Mouse (Mus musculus) lung, embryonic 15.5 days (tissue): ENCODE measurements around the gene Slc25a23. TPM values are rescaled to one million over a fixed set of nuclear protein-coding genes. Genes with fewer than 3 reads are reported as not detected.

Experiments
- ATAC-seq: fragments of 200-750 bp; cut with Nextera tagmentation; 2 replicates; pipeline ENCODE4 v1.8.0; 2017; ENCODE audit warnings: moderate number of reproducible peaks, borderline replicate concordance; ENCODE audit not compliant: low FRiP score, low TSS enrichment; ENCODE audit errors: extremely low read depth
- H3K27ac ChIP-seq: fragments of 300-500 bp; sonication (generic); 2 replicates; pipeline ENCODE4 v1.5.1; 2015; ENCODE audit warnings: moderate library complexity, mild to moderate bottlenecking, inconsistent platforms
- H3K27me3 ChIP-seq: fragments of 300-500 bp; sonication (generic); 2 replicates; pipeline ENCODE4 v1.6.1; 2015; ENCODE audit warnings: inconsistent platforms
- H3K36me3 ChIP-seq: fragments of 300-500 bp; sonication (generic); 2 replicates; pipeline ENCODE4 v1.6.1; 2015; ENCODE audit warnings: inconsistent platforms
- H3K4me1 ChIP-seq: fragments of 300-500 bp; sonication (generic); 2 replicates; pipeline ENCODE4 v1.6.1; 2015; ENCODE audit warnings: inconsistent platforms
- H3K4me2 ChIP-seq: fragments of 300-500 bp; sonication (generic); 2 replicates; pipeline ENCODE4 v1.6.1; 2015; ENCODE audit warnings: inconsistent platforms, mild to moderate bottlenecking, moderate library complexity
- H3K4me3 ChIP-seq: fragments of 300-500 bp; sonication (generic); 2 replicates; pipeline ENCODE4 v1.5.1; 2015; ENCODE audit warnings: mild to moderate bottlenecking, inconsistent platforms
- H3K9ac ChIP-seq: fragments of 300-500 bp; sonication (generic); 2 replicates; pipeline ENCODE4 v1.6.1; 2015; ENCODE audit warnings: inconsistent platforms
- H3K9me3 ChIP-seq: fragments of 300-500 bp; sonication (generic); 2 replicates; pipeline ENCODE4 v1.6.1; 2016; ENCODE audit warnings: inconsistent platforms
- WGBS: fragments of 180-500 bp; shearing (Covaris S2); methylation state at CpG from one replicate; pipeline ENCODE4 v1.1.7; 2015; 5-methylcytosine and 5-hydroxymethylcytosine counted together
- polyA plus RNA-seq: library from polyadenylated mRNA; unstranded; fragments of >200 nt; fragmentation: Nextera tagmentation; extraction: Ambion mirVana; gene quantifications from 2 replicates; pipeline ENCODE4 v1.2.1, GENCODE M21; 2015

Slc25a23 gene
- polyA plus RNA-seq, 1 experiment from 2014 or later, result 9.5 TPM

DNA sequence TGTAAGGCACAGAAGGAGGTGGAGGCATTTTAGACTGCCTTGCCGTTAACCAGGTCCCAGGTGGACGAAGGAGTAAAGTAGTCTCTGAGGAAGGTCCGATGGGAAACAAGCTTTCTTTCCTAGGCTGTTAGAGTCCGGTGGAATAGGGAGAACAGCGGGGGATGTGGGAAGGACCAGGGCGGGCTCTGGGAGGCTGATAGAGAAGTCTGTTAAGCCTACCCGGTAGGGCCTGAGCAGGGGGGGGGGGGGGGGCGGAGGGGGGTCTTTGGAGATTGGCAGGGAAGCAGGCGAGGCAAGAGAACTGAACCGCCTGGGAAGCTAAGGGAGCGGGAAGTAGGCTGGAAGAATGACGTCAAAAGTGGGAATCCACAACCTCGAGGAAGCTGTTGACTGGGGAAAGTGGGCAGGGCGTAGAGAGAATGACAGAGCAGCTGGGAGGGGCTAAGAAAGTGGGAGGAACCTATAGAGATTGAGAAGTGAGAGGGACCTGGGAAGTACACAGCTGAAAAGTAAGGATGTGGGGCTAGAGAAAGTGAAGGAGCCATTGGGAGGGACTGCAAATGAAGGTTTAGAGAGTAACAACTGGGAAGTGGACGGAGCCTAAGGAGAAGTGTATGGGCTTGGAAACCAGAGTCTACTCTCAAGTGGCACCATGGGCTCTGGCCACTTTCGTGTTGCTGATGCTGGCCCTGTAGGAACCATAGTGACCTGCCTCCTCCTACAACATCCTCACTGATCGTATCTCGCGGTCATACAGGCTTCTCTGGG, 36.4 kb upstream of the Slc25a23 start:
- ATAC-seq, result peak; percentile 80; the same call in 1 of the 2 replicates
- Histone ChIP-seq H3K9me3 (no peaks in the 10 kb centered on the region), H3K4me1 (peaks cover 9% of the 10 kb centered on the region), H3K27me3 (no peaks in the 10 kb centered on the region), H3K27ac (no peak overlapping the region), H3K9ac (no peak overlapping the region), H3K4me2 (peak overlapping the region; percentile 54), H3K36me3 (no peaks in the 10 kb centered on the region), H3K4me3 (peak overlapping the region; percentile 17)
- whole genome bisulfite sequencing, result 2% methylated on average over 18 of the region's 19 CpGs

DNA sequence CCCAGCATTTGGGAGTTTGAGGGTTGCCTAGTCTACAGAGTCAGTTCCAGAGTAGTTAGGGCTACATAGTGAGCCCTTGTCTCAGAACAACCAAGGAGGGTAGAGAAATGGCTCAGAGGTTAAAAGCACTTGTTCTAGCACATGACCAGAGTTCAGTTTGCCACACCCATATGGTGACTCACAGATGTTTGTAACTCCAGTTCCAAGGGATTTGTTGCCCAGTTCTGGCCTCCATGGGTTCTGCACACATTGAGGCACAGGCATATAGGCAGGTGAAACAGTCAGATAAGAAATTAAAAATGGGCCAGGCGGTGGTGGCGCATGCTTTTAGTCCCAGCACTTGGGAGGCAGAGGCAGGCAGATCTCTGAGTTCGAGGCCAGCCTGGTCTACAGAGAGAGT, 34.6 kb upstream of the Slc25a23 start:
- Histone ChIP-seq H3K9me3 (no peaks in the 10 kb centered on the region), H3K4me2 (no peak overlapping the region), H3K27me3 (no peaks in the 10 kb centered on the region), H3K4me3 (no peak overlapping the region), H3K36me3 (no peaks in the 10 kb centered on the region), H3K27ac (no peak overlapping the region), H3K4me1 (peaks cover 9% of the 10 kb centered on the region), H3K9ac (no peak overlapping the region)
- WGBS, result 87% methylated on average over 3 of the region's 3 CpGs
- no peak for ATAC-seq

DNA sequence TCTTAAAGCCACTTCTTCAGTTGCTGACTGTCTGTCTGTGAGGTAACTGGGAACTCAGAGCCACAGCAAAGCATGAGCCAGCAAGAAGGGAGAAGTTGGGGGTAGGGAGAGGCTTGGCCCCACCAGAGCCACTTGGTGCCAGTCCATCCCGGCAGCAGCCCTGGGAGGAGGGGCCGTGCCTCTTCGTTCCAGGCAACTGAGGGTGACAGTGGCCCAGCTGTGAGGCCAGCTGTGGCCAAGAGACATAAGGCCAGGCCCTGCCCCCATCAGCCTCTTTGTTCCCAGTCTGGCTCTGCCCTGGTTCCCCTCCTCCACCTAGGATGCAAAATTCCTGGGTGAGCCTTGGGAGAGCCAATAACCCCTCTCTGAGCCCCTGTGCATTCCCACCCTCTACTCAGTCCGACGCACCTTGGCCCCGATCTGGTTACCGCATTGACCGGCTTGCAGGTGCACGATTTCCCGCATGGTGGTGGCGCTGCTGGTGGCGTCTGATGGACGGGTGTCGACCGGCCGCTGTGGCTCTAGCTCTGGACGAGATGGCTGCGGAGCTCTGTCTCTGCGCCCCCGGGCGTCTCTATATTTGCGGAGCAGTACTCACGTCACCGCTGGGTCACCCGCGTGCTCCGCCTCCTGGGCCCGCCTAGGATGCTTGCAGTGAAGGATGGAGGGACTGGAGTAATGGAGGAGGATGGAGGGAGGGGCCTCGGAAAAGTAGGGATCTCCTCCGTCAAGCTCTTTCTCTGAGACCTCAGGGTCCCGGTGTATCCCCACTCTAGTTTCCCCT, 27.6 kb upstream of the Slc25a23 start, which contains the start of gene Tubb4a:
Tubb4a (minus strand) TSS at position 734 of the 784 bp plus-strand sequence.
- peak within 1 kb of the TSS; percentile 21; the same call in 1 of the 2 replicates for H3K9ac ChIP-seq

DNA sequence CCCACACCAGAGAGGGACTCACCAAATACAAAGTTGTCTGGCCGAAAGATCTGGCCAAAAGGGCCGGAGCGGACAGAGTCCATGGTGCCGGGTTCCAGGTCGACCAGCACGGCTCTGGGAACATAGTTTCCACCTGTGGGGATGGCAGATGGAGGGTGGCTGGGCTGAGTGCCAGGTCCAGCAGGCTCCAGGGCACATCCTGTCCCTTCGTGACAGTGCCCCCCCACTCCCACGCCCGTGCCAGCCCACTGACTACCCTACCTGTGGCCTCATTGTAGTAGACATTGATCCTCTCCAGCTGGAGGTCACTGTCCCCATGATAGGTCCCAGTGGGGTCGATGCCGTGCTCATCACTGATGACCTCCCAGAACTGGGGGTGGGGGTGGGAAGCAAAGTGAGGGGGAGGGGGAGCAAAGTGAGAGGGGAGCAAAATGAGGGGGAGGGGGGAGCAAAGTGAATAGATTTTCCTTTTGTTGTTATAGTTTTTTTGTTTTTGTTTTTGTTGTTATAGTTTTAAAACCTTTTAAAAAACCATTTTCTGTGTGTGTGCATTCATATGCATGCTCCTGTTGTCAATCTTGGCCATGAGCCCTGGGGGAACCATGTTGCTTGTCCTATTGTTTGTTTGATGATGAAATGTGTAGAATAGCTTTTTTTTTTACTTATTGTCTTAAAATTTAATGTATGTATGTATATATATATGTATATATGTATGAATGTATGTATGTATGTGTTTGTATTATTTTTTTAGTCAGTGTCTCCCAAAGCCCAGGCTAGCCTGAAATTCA, 26.5 kb upstream of the Slc25a23 start:
- no peaks in the 10 kb centered on the region for H3K9me3 ChIP-seq
- H3K27me3 ChIP-seq, result peaks cover 11% of the 10 kb centered on the region; the same call in 1 of the 2 replicates
- H3K9ac ChIP-seq, result no peak overlapping the region
- no peak overlapping the region for H3K27ac ChIP-seq
- H3K4me1 ChIP-seq, result peaks cover 10% of the 10 kb centered on the region
- no peak overlapping the region for H3K4me3 ChIP-seq
- no peak for ATAC-seq
- 79% methylated on average over 11 of the region's 11 CpGs for WGBS
- H3K36me3 ChIP-seq, result no peaks in the 10 kb centered on the region
- H3K4me2 ChIP-seq, result no peak overlapping the region

More for the DNA sequence above, 27.6 kb upstream of the Slc25a23 start, which contains the start of gene Tubb4a:
- ATAC-seq, result peak; percentile 65
- peak within 1 kb of the TSS; percentile 35 for H3K4me3 ChIP-seq
- WGBS, result 1% methylated on average over 31 of the region's 31 CpGs
- peaks cover 10% of the 10 kb centered on the region for H3K4me1 ChIP-seq
- H3K4me2 ChIP-seq, result peak within 1 kb of the TSS; percentile 56
- no peak within 1 kb of the TSS for H3K27ac ChIP-seq
- H3K36me3 ChIP-seq, result no peaks in the 10 kb centered on the region
- H3K9me3 ChIP-seq, result no peaks in the 10 kb centered on the region
- peaks cover 11% of the 10 kb centered on the region; the same call in 1 of the 2 replicates for H3K27me3 ChIP-seq

DNA sequence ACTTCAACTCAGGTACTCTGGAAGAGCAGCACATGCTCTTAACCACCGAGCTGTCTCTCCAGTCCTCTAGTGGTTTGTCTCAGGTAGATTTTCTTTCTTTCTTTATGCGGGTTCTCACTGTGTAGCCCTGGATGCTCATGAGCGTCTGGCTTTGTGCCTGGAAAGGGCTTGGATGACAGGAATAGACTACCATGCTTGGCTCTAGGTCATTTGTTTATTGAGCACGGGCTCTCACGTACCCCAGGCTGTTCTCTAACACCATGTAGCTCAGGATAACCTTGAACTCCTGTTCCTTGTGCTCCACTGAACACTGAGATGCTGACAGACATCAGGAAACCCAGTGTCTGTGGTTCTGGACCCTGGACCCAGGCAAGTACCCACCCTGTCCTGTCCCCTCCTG, 22.8 kb upstream of the Slc25a23 start:
- 0 out of 2 replicates have a peak, but pooled peaks cover 7% of the 10 kb centered on the region for H3K27me3 ChIP-seq
- no peak for ATAC-seq
- no peak overlapping the region for H3K4me2 ChIP-seq
- no peak overlapping the region for H3K9ac ChIP-seq
- H3K9me3 ChIP-seq, result no peaks in the 10 kb centered on the region
- H3K27ac ChIP-seq, result no peak overlapping the region
- no peak overlapping the region for H3K4me3 ChIP-seq
- WGBS, result 68% methylated on average over 5 of the region's 5 CpGs
- H3K4me1 ChIP-seq, result peaks cover 9% of the 10 kb centered on the region
- H3K36me3 ChIP-seq, result no peaks in the 10 kb centered on the region

DNA sequence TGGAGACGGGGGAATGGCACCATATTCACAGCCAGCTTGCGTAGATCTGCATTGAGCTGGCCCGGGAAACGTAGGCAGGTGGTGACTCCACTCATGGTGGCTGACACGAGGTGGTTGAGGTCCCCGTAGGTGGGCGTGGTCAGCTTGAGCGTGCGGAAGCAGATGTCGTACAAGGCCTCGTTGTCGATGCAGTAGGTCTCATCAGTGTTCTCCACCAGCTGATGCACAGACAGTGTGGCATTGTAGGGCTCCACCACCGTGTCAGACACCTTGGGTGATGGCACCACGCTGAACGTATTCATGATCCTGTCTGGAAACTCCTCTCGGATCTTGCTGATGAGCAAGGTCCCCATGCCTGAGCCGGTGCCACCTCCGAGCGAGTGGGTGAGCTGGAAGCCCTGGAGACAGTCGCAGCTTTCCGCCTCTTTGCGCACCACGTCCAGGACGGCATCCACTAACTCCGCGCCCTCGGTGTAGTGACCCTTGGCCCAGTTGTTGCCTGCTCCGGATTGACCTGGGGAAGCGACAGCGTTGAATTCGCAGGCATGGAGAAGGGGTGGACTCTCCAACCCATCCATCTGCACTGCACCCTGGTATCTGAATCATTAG, 21.7 kb upstream of the Slc25a23 start:
- ATAC-seq, result no peak
- Histone ChIP-seq H3K4me2 (no peak overlapping the region), H3K9me3 (no peaks in the 10 kb centered on the region), H3K27me3 (no peaks in the 10 kb centered on the region), H3K4me3 (no peak overlapping the region), H3K27ac (no peak overlapping the region), H3K9ac (no peak overlapping the region), H3K4me1 (no peaks in the 10 kb centered on the region), H3K36me3 (no peaks in the 10 kb centered on the region)
- WGBS, result 92% methylated on average over 31 of the region's 31 CpGs

DNA sequence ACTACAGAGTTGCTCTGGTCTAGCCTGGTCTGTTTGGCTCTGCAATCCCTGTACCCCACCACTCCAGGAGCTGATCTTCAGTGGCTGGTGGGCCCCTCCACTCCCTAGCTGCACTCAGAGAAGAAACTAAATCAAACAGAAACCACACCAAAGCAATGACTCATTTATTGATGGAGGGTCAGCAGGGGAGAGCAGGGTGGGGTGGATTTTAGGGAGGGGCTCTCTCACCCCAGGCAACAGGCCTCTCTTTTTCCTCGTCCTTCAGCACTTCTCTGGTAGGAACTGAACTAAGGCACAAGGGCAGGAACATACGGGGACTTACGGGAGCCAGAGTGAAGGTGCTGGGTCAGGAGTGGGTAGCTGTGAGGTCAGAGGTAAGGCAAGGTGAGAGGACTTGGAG, 20.3 kb upstream of the Slc25a23 start:
- 61% methylated on average over 3 of the region's 3 CpGs for WGBS
- Histone ChIP-seq H3K9me3 (no peaks in the 10 kb centered on the region), H3K4me2 (no peak overlapping the region), H3K9ac (no peak overlapping the region), H3K36me3 (no peaks in the 10 kb centered on the region), H3K27me3 (no peaks in the 10 kb centered on the region), H3K4me3 (no peak overlapping the region), H3K27ac (no peak overlapping the region), H3K4me1 (no peaks in the 10 kb centered on the region)
- no peak for ATAC-seq

DNA sequence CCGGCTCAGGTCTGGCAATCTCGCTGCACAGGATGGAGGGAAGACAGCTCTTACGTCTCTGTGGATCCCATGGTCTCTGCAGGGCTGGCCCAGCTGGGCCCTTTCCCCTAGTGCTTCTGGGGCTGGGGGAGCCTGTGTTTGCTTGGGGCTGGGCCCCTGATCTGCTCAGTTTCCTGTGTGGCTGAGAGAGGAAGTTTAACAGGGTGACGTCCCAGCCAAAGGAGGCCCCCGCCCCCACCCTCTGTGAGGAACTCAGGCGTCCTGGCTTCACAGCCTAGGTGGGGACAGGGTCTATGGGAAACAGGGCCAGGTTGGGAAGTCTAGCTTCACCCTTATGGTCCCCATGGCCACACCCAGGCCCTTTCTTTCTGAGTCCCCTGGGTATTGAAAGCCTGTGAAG, 18.7 kb upstream of the Slc25a23 start, which contains the start of gene Dennd1c:
Dennd1c (minus strand) TSS at position 179 of the 400 bp plus-strand sequence.
- no peaks in the 10 kb centered on the region for H3K9me3 ChIP-seq
- H3K27ac ChIP-seq, result no peak within 1 kb of the TSS
- no peaks in the 10 kb centered on the region for H3K27me3 ChIP-seq
- no peak; the same call in 1 of the 2 replicates for ATAC-seq
- no peaks in the 10 kb centered on the region for H3K36me3 ChIP-seq
- H3K4me1 ChIP-seq, result no peaks in the 10 kb centered on the region
- 28% methylated on average over 6 of the region's 6 CpGs for WGBS
- no peak within 1 kb of the TSS for H3K9ac ChIP-seq
- H3K4me2 ChIP-seq, result no peak within 1 kb of the TSS
- H3K4me3 ChIP-seq, result no peak within 1 kb of the TSS

DNA sequence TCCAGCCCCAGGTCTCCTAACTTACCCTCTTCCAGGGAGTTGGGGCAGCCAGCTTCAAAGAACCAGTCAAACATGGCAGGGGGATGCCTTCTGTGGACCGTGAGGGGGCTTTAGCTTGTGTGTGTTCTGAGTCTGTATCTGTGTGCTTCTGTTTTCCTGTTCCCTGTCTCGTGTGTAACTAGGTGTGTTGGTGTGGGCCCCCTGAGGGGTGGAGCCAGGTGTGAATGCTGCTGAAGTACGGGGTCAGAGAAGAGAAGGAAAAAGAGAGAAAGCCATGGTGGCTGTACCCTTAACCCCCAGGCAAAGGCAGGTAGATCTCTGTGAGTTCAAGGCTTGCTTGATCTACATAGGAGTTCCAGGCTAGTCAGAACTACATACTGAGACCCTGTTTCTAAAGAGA, 17.3 kb upstream of the Slc25a23 start:
- no peak overlapping the region for H3K4me2 ChIP-seq
- WGBS, result 38% methylated on average over 3 of the region's 3 CpGs
- no peaks in the 10 kb centered on the region for H3K36me3 ChIP-seq
- H3K9ac ChIP-seq, result no peak overlapping the region
- H3K27me3 ChIP-seq, result no peaks in the 10 kb centered on the region
- H3K4me3 ChIP-seq, result no peak overlapping the region
- no peaks in the 10 kb centered on the region for H3K9me3 ChIP-seq
- no peak overlapping the region for H3K27ac ChIP-seq
- no peaks in the 10 kb centered on the region for H3K4me1 ChIP-seq
- no peak for ATAC-seq

DNA sequence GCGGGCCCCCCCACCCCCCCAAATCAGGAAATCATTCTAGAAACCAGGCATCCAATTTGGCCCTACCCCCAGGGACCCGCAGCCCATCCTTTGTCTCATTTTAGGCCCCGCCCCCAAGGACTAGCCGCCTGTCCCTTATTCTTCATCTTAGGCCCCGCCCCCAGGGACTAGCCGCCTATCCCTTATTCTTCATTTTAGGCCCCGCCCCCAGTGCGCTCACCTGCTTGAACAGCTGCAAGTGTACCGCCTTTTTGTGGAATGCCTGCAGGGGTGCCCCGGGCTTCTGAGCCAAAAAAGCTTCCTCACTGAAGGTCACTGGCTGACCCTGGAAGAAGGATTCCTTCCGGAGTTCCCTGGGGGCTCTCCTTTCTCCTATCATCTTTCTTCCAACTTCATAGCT, 11.0 kb upstream of the Slc25a23 start:
- WGBS, result 5% methylated on average over 11 of the region's 11 CpGs
- H3K36me3 ChIP-seq, result no peaks in the 10 kb centered on the region
- ATAC-seq, result peak; percentile 70; the same call in 1 of the 2 replicates

DNA sequence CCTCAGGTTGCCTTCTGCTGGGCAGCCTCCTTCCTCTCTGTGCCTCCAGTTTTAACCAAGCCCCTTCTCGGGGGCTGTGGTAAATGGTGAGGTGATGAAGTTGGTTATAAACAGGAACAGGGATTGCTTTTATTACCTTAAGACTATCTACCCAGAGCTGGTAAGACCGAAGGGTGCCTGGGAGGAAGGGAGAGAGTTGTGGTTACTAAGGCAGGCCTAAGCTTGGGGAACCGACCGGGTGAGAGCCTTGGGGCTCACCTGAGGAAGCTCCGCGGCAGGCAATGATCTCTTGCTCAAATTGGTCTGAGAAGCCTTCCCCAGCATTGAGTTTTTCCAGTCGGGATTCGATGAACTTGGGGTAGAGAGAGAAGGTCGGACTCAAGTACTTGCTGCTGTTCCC, 10.6 kb upstream of the Slc25a23 start:
- Histone ChIP-seq H3K4me2 (peak overlapping the region; percentile 48), H3K4me3 (peak overlapping the region; percentile 30), H3K4me1 (no peaks in the 10 kb centered on the region), H3K9ac (0 out of 2 replicates have a peak overlapping the region, but pooled peaks have one; percentile 13), H3K36me3 (no peaks in the 10 kb centered on the region), H3K9me3 (no peaks in the 10 kb centered on the region), H3K27me3 (peaks cover 9% of the 10 kb centered on the region; the same call in 1 of the 2 replicates), H3K27ac (peak overlapping the region; percentile 64)
- 17% methylated on average over 9 of the region's 9 CpGs for WGBS
- no peak for ATAC-seq

More for the DNA sequence above, 11.0 kb upstream of the Slc25a23 start:
- Histone ChIP-seq H3K4me2 (peak overlapping the region; percentile 48), H3K4me3 (peak overlapping the region; percentile 30), H3K27me3 (peaks cover 9% of the 10 kb centered on the region; the same call in 1 of the 2 replicates), H3K4me1 (no peaks in the 10 kb centered on the region), H3K9me3 (no peaks in the 10 kb centered on the region), H3K27ac (no peak overlapping the region), H3K9ac (no peak overlapping the region)
